13 mouse cellular contexts compared by ENCODE assay signal in the genomic region with DNA sequence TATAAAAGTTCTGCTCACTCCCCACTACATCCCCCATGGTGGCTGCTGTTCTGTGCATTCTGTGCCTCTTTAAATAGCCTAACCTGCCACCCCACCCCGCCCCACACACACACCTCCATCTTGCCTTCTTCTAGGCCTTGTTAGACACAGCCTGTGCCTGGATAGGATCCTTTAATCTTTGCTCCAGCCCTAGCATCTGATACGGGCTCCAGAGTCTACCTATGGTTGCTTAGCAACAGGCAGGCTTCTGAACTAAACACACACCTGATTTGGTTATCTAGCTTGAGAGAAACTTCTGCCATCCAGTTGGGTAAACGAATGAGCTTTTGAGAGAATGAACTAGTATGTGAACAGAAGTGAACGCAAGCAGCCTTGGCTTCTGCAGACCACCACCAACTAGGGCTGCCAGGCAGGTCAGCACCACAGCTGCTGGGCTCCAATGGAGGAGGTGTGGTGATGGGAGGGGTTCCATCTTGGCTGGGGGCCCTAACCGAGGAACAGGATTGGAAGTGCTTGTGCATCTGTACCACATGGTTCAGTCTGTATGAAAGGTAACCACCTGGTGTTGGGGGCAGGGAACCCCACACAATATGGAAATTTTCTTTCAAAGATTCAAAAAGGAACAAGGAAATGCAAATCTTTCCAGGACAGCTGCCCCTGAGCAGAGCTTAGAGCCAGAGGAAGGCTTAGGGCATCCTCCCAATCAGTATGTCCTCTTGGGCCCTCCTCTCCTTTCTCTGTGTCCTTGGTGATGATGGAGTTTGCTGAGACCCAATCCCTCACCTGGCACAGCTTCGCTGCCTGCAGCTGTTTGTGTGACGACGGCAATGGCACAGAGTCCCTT.
DNase-seq lines count a peak whose midpoint lies in the region; ATAC-seq and TF ChIP-seq lines count a peak whose summit lies in the region.
"Had no signal": no experiment of that assay in that cellular context is flagged by ENCODE, and none has a peak within 500 bp of the region (broad histone marks: within the 10 kb centered on the region; RNA-seq: fewer than 3 reads in every experiment).

No protein-coding gene starts in this region.

- TF ChIP-seq CTCF in lung, postnatal 0 days (IDR thresholded peaks at IDR 0.05): no peak

- no peaks in the 10 kb centered on the region for H3K9me3 ChIP-seq in forebrain, embryonic 14.5 days (replicated peaks; ENCODE audit: control insufficient read depth, low read length)
- H3K9me3 ChIP-seq in forebrain, embryonic 10.5 days: no peaks in the 10 kb centered on the region
- no peaks in the 10 kb centered on the region for H3K9me3 ChIP-seq in lung, postnatal 0 days (ENCODE audit: low read length)
- no peaks in the 10 kb centered on the region for H3K9me3 ChIP-seq in midbrain, embryonic 12.5 days

- no peak overlapping the region for H3K9ac ChIP-seq in forebrain, embryonic 14.5 days (ENCODE audit: low read length)
- H3K9ac ChIP-seq in lung, postnatal 0 days (replicated peaks; ENCODE audit: low read depth): no peak overlapping the region
- H3K9ac ChIP-seq in midbrain, embryonic 12.5 days (replicated peaks): no peak overlapping the region

- H3K27me3 ChIP-seq in forebrain, embryonic 14.5 days (replicated peaks; ENCODE audit: control insufficient read depth, insufficient read depth, low read length): no peaks in the 10 kb centered on the region
- H3K27me3 ChIP-seq in forebrain, embryonic 10.5 days (ENCODE audit: poor library complexity, severe bottlenecking): no peaks in the 10 kb centered on the region
- H3K27me3 ChIP-seq in lung, postnatal 0 days (replicated peaks; ENCODE audit: insufficient read depth, low read length): no peaks in the 10 kb centered on the region
- no peaks in the 10 kb centered on the region for H3K27me3 ChIP-seq in midbrain, embryonic 12.5 days

- WGBS in forebrain, embryonic 14.5 days: 77% methylated on average over 8 of the region's 8 CpGs
- 84% methylated on average over 8 of the region's 8 CpGs for WGBS in forebrain, embryonic 10.5 days
- WGBS in lung, postnatal 0 days: 52% methylated on average over 8 of the region's 8 CpGs
- WGBS in midbrain, embryonic 12.5 days: 87% methylated on average over 8 of the region's 8 CpGs

- H3K36me3 ChIP-seq in forebrain, embryonic 14.5 days (ENCODE audit: control insufficient read depth, insufficient read depth, low read length): no peaks in the 10 kb centered on the region
- H3K36me3 ChIP-seq in forebrain, embryonic 10.5 days (replicated peaks): no peaks in the 10 kb centered on the region
- no peaks in the 10 kb centered on the region for H3K36me3 ChIP-seq in lung, postnatal 0 days (ENCODE audit: insufficient read depth, low read length)
- no peaks in the 10 kb centered on the region for H3K36me3 ChIP-seq in midbrain, embryonic 12.5 days

- DNase-seq in forebrain, embryonic 14.5 days (ENCODE audit: low spot score): peak; percentile 24
- no peak for DNase-seq in forebrain, embryonic 10.5 days (ENCODE audit: extremely low spot score, low spot score)
- no peak for DNase-seq in lung, postnatal 0 days (ENCODE audit: low spot score)
- DNase-seq in lung, postnatal 10 days: no peak
- peak; percentile 65 for DNase-seq in thymus, postnatal 0 days (ENCODE audit: low spot score)
- no peak for DNase-seq in ovary, postnatal 10 days (ENCODE audit: low spot score)
- no peak for DNase-seq in lung, adult 18-20 months
- DNase-seq: adrenal gland, postnatal 10 days; cerebellum, adult 18-20 months; heart, postnatal 14 days; lung, adult 2 months had no signal

- TF ChIP-seq EP300 in lung, postnatal 0 days (IDR thresholded peaks at IDR 0.05): no peak

- ATAC-seq in forebrain, embryonic 14.5 days: 0 out of 2 replicates have a peak, but pooled peaks have one; percentile 32
- 0 out of 2 replicates have a peak, but pooled peaks have one; percentile 19 for ATAC-seq in lung, postnatal 0 days
- 0 out of 2 replicates have a peak, but pooled peaks have one; percentile 38 for ATAC-seq in midbrain, embryonic 12.5 days (ENCODE audit: low FRiP score, low read depth)
- ATAC-seq: Patski had no signal

- no peak overlapping the region for H3K27ac ChIP-seq in forebrain, embryonic 14.5 days (ENCODE audit: low read depth, low read length)
- H3K27ac ChIP-seq in forebrain, embryonic 10.5 days: no peak overlapping the region
- H3K27ac ChIP-seq in lung, postnatal 0 days (ENCODE audit: low read length): no peak overlapping the region
- H3K27ac ChIP-seq in midbrain, embryonic 12.5 days (replicated peaks): no peak overlapping the region

- no peak overlapping the region for H3K4me2 ChIP-seq in forebrain, embryonic 14.5 days (ENCODE audit: low read length)
- no peak overlapping the region for H3K4me2 ChIP-seq in lung, postnatal 0 days (replicated peaks; ENCODE audit: low read depth, low read length)
- H3K4me2 ChIP-seq in midbrain, embryonic 12.5 days (replicated peaks): no peak overlapping the region

- no peak overlapping the region for H3K4me3 ChIP-seq in forebrain, embryonic 14.5 days (ENCODE audit: low read depth, low read length)
- H3K4me3 ChIP-seq in forebrain, embryonic 10.5 days: no peak overlapping the region
- H3K4me3 ChIP-seq in lung, postnatal 0 days (ENCODE audit: low read depth, low read length): no peak overlapping the region
- no peak overlapping the region for H3K4me3 ChIP-seq in midbrain, embryonic 12.5 days

- H3K4me1 ChIP-seq in forebrain, embryonic 14.5 days (ENCODE audit: control insufficient read depth, insufficient read depth, low read length): no peaks in the 10 kb centered on the region
- no peaks in the 10 kb centered on the region for H3K4me1 ChIP-seq in forebrain, embryonic 10.5 days
- no peaks in the 10 kb centered on the region for H3K4me1 ChIP-seq in lung, postnatal 0 days (ENCODE audit: insufficient read depth, low read depth, low read length)
- H3K4me1 ChIP-seq in midbrain, embryonic 12.5 days: no peaks in the 10 kb centered on the region; the same call in 1 of the 2 replicates

Comparison
In these comparisons a context has a peak if more than half of its experiments do, and no peak if none do; other contexts are left out.
1. DNase-seq: peak in forebrain, embryonic 14.5 days (single experiment) and thymus, postnatal 0 days (single experiment); none in forebrain, embryonic 10.5 days (single experiment), lung, postnatal 0 days (single experiment), lung, postnatal 10 days (single experiment), ovary, postnatal 10 days (single experiment) and lung, adult 18-20 months (0 of 2).
2. Peak in every context shown above with its lines, with median percentiles within 50 percentile points of each other: ATAC-seq.